Mouse (Mus musculus) T-cell, adult 66 days (primary cell): ENCODE data around the gene Smap2. TPM values are rescaled to one million over a fixed set of nuclear protein-coding genes. Genes with fewer than 3 reads are reported as not detected.

Experiments
- total RNA-seq, 2 experiments: library from RNA; stranded (reverse); gene quantifications; 3 replicates in 1 of 2; 4 replicates in 1 of 2; pipeline ENCODE4 v1.2.4; 2023

Smap2 gene
- 100 to 1,000 TPM; 173 to 197 TPM for total RNA-seq

GRCm38 (mm10) chr4:121016928-121017657 is at the start of gene Smap2:
Gene Smap2 (minus strand): TSS chr4:121017247.

GRCm38 (mm10) chr4:121039331-121040115 is 22.5 kb upstream of the Smap2 start, which contains the start of gene Col9a2:
Gene Col9a2 (plus strand): TSS chr4:121039385.

GRCm38 (mm10) chr4:120951428-120951973 is 65.5 kb downstream of the Smap2 start, which contains the start of gene Zfp69:
Gene Zfp69 (minus strand): TSS chr4:120951699.

DNA sequence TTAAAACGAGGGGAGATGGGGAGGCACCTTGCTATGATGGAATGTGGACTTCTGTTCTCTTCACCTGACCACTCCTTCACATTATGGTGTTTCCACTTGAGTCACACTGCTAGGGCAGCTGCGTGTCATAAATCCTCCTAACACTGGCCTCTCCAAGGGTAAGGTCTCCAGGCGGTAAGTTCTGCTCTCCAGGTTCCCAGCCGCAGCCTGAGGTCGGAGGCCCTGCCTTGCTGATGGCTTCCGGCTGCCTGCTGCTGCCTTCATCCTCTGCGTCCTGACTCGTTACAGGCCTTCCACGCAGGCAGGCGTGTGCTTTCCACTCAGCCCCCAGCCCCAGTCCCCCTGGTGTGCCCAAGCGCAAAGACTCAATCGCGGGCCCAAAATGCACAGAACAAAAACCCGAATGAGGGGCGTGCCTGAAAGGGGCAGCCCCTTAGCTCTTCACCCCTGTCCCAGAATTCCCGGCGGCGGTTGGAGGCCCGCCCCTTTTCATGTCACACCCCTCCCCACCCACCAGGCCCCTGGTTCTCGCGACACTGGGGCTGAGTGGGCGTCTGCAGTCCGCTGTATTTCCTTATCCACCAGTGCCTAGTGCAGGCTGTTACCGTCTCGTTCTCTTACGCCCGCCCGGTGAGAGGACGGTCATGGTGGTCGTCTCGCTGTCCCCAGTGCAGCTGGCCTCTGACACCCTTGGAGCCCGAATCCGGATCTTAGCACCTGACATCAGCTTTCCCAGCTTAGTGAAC is 92.3 kb downstream of the Smap2 start, which contains the start of gene Exo5:
Gene Exo5 (minus strand): TSS at position 464 of the 746 bp plus-strand sequence.

Other genes with a start within 250 kb of the Smap2 start
- 10 to 100 TPM; 79.3 to 91.1 TPM for gene Nfyc, start 185.7 kb downstream of the Smap2 start, total RNA-seq
- 1 to 10 TPM; 3.3 to 3.9 TPM for gene Rims3, start 162.4 kb downstream of the Smap2 start, total RNA-seq
- 10 to 100 TPM in 1 of 2 experiments, 1 to 10 TPM in 1; 9.1 to 10.0 TPM for gene Exo5, start 92.2 kb downstream of the Smap2 start, total RNA-seq
- 1 to 10 TPM; 6.6 to 7.9 TPM for gene Zfp69, start 65.5 kb downstream of the Smap2 start, total RNA-seq
- not detected for gene Col9a2, start 22.1 kb upstream of the Smap2 start, total RNA-seq
- 10 to 100 TPM; 25.6 to 31.5 TPM for gene Zmpste24, start 81.0 kb upstream of the Smap2 start, total RNA-seq
- gene Tmco2, start 92.0 kb upstream of the Smap2 start, total RNA-seq, result not detected
- gene Rlf, start 197.8 kb upstream of the Smap2 start, total RNA-seq, result 10 to 100 TPM; 64.1 to 75.7 TPM